Mouse (Mus musculus) liver, embryonic 15.5 days (tissue): Measurements from ENCODE around the gene Ints13. TPM values are rescaled to one million over a fixed set of nuclear protein-coding genes. Genes with fewer than 3 reads are reported as not detected.

Source experiments
- ATAC-seq: fragments of 200-750 bp; cut with Nextera tagmentation; 2 replicates; pipeline ENCODE4 v1.8.0; 2017; ENCODE audit warnings: moderate number of reproducible peaks, mild to moderate bottlenecking, moderate library complexity; ENCODE audit not compliant: insufficient read depth
- H3K27ac ChIP-seq: fragments of 300-500 bp; sonication (generic); replicated peaks from 2 replicates; pipeline ENCODE4 v1.5.1; 2015; ENCODE audit warnings: mild to moderate bottlenecking, inconsistent platforms
- H3K27me3 ChIP-seq: fragments of 300-500 bp; sonication (generic); 2 replicates; pipeline ENCODE4 v1.6.1; 2015; ENCODE audit warnings: mild to moderate bottlenecking, inconsistent platforms
- H3K36me3 ChIP-seq: fragments of 300-500 bp; sonication (generic); replicated peaks from 2 replicates; pipeline ENCODE4 v1.6.1; 2015; ENCODE audit warnings: moderate library complexity, mild to moderate bottlenecking, inconsistent platforms
- H3K4me1 ChIP-seq: fragments of 300-500 bp; sonication (generic); replicated peaks from 2 replicates; pipeline ENCODE4 v1.6.1; 2015; ENCODE audit warnings: inconsistent platforms
- H3K4me2 ChIP-seq: fragments of 300-500 bp; sonication (generic); 2 replicates; pipeline ENCODE4 v1.6.1; 2015; ENCODE audit warnings: moderate library complexity, mild to moderate bottlenecking, inconsistent platforms
- H3K4me3 ChIP-seq: fragments of 300-500 bp; sonication (generic); replicated peaks from 2 replicates; pipeline ENCODE4 v1.5.1; 2015; ENCODE audit warnings: mild to moderate bottlenecking, inconsistent platforms
- H3K9ac ChIP-seq: fragments of 300-500 bp; sonication (generic); 2 replicates; pipeline ENCODE4 v1.6.1; 2015; ENCODE audit warnings: moderate library complexity, mild to moderate bottlenecking, inconsistent platforms
- H3K9me3 ChIP-seq: fragments of 300-500 bp; sonication (generic); replicated peaks from 2 replicates; pipeline ENCODE4 v1.6.1; 2016; ENCODE audit warnings: inconsistent platforms
- WGBS: fragments of 180-500 bp; shearing (Covaris S2); methylation state at CpG from one replicate; pipeline ENCODE4 v1.1.7; 2015; ENCODE audit warnings: mixed read lengths; ENCODE audit not compliant: insufficient replicate concordance; 5-methylcytosine and 5-hydroxymethylcytosine counted together
- polyA plus RNA-seq: library from polyadenylated mRNA; unstranded; fragments of >200 nt; fragmentation: Nextera tagmentation; extraction: Ambion mirVana; gene quantifications from 2 replicates; pipeline ENCODE4 v1.2.1, GENCODE M21; 2015

Gene Ints13
- polyA plus RNA-seq, 1 experiment from 2014 or later = 29.4 TPM

DNA sequence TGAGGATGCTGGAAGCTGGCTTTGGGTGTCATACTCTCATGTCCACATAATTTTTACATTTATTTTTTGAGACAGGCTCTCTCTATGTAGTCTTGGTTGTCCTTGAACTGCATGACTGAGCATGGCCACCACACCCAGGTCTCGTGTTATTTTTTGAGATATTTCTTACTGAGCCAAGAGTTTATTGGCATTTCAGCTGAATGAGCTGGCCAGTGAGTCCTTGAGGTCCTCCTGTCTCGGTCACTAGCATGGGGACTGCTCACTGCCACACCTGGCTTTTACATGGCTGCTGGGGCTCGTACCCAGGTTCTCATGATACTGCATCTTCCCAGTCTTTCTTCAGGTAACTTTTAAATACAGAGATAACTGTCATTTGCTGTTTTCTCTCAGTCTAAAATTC is 37.2 kb downstream of the Ints13 start:
- no peaks in the 10 kb centered on the region for H3K36me3 ChIP-seq
- no peaks in the 10 kb centered on the region for H3K27me3 ChIP-seq
- no peak overlapping the region for H3K27ac ChIP-seq
- H3K4me2 ChIP-seq = no peak overlapping the region
- ATAC-seq = no peak
- H3K4me1 ChIP-seq = no peaks in the 10 kb centered on the region
- no peak overlapping the region for H3K9ac ChIP-seq
- H3K4me3 ChIP-seq = no peak overlapping the region
- WGBS = 56% methylated on average over 3 of the region's 3 CpGs
- H3K9me3 ChIP-seq = no peaks in the 10 kb centered on the region

DNA sequence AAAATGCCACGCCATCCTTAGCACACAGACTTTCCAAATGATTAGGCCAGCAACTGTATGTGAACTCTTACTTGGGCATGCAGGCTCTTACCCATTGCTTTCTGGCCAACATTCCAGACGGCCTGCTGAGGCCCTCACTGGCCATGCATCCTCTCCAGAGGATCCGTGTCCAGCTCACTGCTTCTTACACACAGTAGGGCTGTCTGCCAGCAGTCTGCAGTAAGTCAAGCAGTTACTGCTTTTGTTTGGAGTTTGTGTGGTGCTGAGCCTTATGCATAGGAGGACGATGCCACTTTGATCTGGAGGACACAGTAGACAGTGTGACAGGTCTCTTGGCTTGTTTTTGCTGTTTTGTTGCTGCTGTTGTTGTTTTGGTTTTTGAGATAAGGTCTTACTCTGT is 39.0 kb downstream of the Ints13 start:
- no peak overlapping the region for H3K27ac ChIP-seq
- H3K36me3 ChIP-seq = no peaks in the 10 kb centered on the region
- no peak for ATAC-seq
- H3K4me1 ChIP-seq = no peaks in the 10 kb centered on the region
- no peaks in the 10 kb centered on the region for H3K9me3 ChIP-seq
- no peak overlapping the region for H3K9ac ChIP-seq
- no peak overlapping the region for H3K4me3 ChIP-seq
- WGBS = 51% methylated on average over 4 of the region's 4 CpGs
- H3K27me3 ChIP-seq = no peaks in the 10 kb centered on the region
- H3K4me2 ChIP-seq = no peak overlapping the region

DNA sequence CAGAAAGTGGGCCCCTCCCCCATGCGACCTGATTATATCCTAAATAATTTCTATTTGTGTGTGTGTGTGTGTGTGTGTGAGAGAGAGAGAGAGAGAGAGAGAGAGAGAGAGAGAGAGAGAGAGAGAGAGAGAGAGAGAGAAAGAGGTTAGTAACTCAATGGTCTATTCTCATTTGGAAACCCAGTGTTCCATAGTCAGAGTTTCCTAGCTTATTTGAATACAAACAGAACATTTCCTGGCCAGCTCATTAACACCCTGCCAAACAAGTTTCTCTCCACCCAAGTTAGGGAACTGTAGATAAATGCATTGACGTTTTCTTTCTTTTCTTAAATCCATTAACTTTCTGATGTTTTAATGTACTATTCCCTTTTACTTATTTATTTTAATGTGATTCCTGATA is 39.6 kb downstream of the Ints13 start:
- no peak overlapping the region for H3K9ac ChIP-seq
- no peak for ATAC-seq
- WGBS = 38% methylated on average over 2 of the region's 2 CpGs

DNA sequence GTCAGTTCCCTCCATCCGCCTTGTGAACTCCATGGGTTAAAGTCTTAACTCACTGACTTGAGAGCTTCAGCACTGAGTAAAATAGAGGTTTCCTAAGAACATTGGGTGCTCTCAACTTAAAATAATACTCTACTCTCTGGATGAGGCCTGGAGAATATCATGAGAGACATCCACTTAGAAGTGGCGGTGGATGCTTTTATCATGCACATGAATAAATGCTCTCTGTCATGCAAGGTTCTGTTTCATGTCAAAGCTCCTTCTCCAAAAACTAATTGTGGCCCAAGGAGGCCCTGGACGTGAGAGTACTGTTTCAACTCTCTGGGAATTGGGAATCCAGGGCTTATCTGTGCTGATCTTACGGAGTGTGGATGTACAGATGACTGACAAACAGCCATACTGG is 40.5 kb downstream of the Ints13 start:
- no peak overlapping the region for H3K27ac ChIP-seq
- H3K9ac ChIP-seq = no peak overlapping the region
- no peaks in the 10 kb centered on the region for H3K27me3 ChIP-seq
- H3K4me1 ChIP-seq = no peaks in the 10 kb centered on the region
- no peak overlapping the region for H3K4me3 ChIP-seq
- no peaks in the 10 kb centered on the region for H3K36me3 ChIP-seq
- WGBS = 73% methylated on average over 4 of the region's 4 CpGs
- H3K4me2 ChIP-seq = no peak overlapping the region
- H3K9me3 ChIP-seq = no peaks in the 10 kb centered on the region
- ATAC-seq = no peak

More for the DNA sequence above, 39.6 kb downstream of the Ints13 start:
- no peaks in the 10 kb centered on the region for H3K4me1 ChIP-seq
- no peaks in the 10 kb centered on the region for H3K9me3 ChIP-seq
- no peaks in the 10 kb centered on the region for H3K36me3 ChIP-seq
- H3K27me3 ChIP-seq = no peaks in the 10 kb centered on the region
- no peak overlapping the region for H3K4me3 ChIP-seq
- no peak overlapping the region for H3K27ac ChIP-seq
- H3K4me2 ChIP-seq = no peak overlapping the region

DNA sequence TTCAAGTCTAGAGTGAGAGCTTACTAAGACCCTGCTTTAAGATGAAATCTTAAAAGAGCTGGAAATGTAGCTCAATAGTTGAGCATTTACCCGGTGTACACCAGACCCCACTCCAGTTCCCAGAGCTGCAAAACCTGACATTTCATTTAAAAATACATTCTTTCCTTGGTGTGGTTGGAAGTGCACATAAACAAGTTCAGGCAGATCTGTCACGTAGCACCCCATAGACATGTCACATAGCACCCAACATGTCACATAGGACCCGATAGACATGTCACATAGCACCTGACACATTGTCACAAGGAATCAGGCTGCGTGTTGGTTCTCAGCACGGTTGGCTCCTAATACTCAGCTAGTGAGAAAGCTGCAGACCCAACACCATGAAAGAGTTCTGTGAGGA is 42.1 kb downstream of the Ints13 start:
- no peak for ATAC-seq
- Histone ChIP-seq H3K9me3 (no peaks in the 10 kb centered on the region), H3K9ac (no peak overlapping the region), H3K4me1 (no peaks in the 10 kb centered on the region), H3K27me3 (no peaks in the 10 kb centered on the region), H3K4me3 (no peak overlapping the region), H3K4me2 (no peak overlapping the region), H3K36me3 (no peaks in the 10 kb centered on the region), H3K27ac (no peak overlapping the region)
- WGBS = 78% methylated on average over 5 of the region's 5 CpGs

DNA sequence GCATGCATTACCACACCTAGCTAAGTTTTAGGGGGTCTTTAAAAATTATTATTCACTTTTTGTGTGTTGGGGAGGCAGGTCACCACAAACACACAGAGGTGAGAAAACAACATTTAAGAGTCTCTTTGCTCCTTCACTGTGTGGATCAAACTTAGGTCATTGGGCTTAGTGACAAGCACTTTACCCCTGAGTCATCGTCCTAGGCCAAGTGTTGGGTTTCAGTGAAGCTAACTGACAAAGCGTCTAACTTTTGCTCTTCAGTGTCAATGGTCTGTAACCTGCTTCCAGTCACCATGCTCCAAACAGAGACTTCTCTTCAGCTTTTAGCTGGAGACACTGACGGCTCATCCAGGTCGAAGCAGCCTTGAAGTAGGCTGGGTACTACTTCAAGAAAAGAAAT is 44.5 kb downstream of the Ints13 start:
- Histone ChIP-seq H3K27me3 (no peaks in the 10 kb centered on the region), H3K4me3 (no peak overlapping the region), H3K9me3 (no peaks in the 10 kb centered on the region), H3K9ac (no peak overlapping the region), H3K27ac (no peak overlapping the region), H3K36me3 (no peaks in the 10 kb centered on the region), H3K4me2 (no peak overlapping the region), H3K4me1 (no peaks in the 10 kb centered on the region)
- 71% methylated on average over 4 of the region's 4 CpGs for WGBS
- ATAC-seq = no peak

DNA sequence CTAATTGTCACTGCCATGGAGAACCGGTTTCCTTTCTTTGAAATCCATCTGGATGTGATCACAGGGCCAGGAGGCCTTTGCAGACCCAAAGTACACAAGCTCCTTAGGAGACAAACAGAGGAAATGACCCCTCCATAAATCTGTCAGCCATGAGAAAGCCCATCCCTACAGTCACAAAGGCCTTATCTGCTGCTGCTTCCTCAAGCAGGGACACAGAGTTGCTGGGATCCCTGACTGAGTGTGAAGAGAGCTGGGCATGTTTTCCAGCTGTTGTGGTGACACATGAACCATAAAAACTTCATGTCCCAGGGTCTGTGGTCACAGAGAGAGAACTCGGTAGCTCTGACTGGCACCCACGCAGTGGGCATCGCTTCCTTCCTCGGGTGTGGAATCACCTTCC is 46.9 kb downstream of the Ints13 start:
- Histone ChIP-seq H3K9me3 (no peaks in the 10 kb centered on the region), H3K9ac (no peak overlapping the region), H3K27ac (no peak overlapping the region), H3K27me3 (no peaks in the 10 kb centered on the region), H3K4me3 (no peak overlapping the region), H3K4me2 (no peak overlapping the region), H3K4me1 (no peaks in the 10 kb centered on the region), H3K36me3 (no peaks in the 10 kb centered on the region)
- no peak for ATAC-seq
- WGBS = 32% methylated on average over 5 of the region's 5 CpGs

DNA sequence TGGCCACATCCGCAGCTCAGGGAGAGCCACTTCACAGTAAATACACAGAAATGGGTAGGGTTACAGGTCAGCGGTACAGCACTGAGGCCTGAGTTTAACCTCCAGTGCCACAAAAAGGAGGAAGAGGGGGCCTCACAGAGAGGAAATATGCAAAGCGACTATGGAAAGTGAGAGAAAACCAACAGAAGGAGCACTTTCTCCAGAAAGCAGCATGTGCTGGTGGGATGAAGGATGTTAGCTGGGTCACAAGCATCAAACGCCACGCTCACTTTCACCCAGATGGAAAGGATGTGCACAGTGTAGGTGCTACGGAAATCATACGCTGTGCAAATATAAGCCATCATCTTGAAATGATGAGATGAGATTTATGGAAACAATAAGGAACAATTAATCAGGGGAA is 47.3 kb downstream of the Ints13 start:
- WGBS = 34% methylated on average over 7 of the region's 7 CpGs
- ATAC-seq = no peak

DNA sequence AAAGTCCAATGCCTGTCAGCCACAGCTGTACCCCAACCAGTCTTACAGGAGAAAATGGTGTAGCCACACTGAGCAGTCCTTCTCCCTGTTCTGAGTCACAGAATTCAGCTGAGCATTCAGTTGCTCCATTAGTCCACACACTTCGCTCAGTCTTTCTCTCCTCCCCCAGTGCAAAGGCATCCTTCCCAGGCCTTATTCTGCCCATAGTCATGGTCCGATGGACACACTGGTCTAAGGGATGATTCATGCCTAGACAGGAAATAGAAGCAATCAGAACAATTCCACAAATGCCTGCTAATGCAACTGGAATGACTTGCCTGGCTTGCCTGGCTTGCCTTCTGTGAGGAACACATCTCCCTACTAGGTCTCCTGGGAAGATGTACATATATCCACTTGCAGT is 50.1 kb downstream of the Ints13 start:
- Histone ChIP-seq H3K4me3 (no peak overlapping the region), H3K27ac (no peak overlapping the region), H3K27me3 (no peaks in the 10 kb centered on the region), H3K9me3 (no peaks in the 10 kb centered on the region), H3K4me1 (no peaks in the 10 kb centered on the region), H3K9ac (no peak overlapping the region), H3K36me3 (no peaks in the 10 kb centered on the region), H3K4me2 (no peak overlapping the region)
- ATAC-seq = no peak
- 58% methylated on average over 2 of the region's 2 CpGs for WGBS

More for the DNA sequence above, 47.3 kb downstream of the Ints13 start:
- Histone ChIP-seq H3K4me3 (no peak overlapping the region), H3K36me3 (no peaks in the 10 kb centered on the region), H3K9ac (no peak overlapping the region), H3K9me3 (no peaks in the 10 kb centered on the region), H3K4me2 (no peak overlapping the region), H3K27ac (no peak overlapping the region), H3K4me1 (no peaks in the 10 kb centered on the region), H3K27me3 (no peaks in the 10 kb centered on the region)

DNA sequence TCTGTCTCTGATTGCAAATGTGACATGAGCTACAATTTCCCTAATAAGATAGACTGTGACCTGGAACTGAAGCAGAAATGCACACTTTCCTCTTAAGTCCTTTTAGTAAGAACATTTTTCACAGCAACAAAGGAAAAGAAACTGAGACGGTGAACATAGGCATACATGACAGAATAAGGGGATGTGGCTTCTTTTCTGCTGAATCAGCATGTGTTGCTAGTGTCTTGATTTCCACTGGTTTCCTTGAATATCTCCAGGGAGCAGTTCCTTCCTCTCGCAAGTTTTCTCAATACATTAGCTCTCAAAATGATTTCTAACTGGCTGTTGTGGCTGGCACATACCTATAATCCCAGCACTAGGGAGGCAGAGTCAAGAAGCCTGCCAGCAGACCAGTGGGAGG is 52.1 kb downstream of the Ints13 start:
- H3K27ac ChIP-seq = no peak overlapping the region
- H3K36me3 ChIP-seq = no peaks in the 10 kb centered on the region
- no peak overlapping the region for H3K9ac ChIP-seq
- no peak overlapping the region for H3K4me2 ChIP-seq
- H3K27me3 ChIP-seq = no peaks in the 10 kb centered on the region
- ATAC-seq = no peak
- no peaks in the 10 kb centered on the region for H3K4me1 ChIP-seq
- H3K9me3 ChIP-seq = no peaks in the 10 kb centered on the region
- WGBS = 40% methylated on average over 2 of the region's 2 CpGs
- no peak overlapping the region for H3K4me3 ChIP-seq

DNA sequence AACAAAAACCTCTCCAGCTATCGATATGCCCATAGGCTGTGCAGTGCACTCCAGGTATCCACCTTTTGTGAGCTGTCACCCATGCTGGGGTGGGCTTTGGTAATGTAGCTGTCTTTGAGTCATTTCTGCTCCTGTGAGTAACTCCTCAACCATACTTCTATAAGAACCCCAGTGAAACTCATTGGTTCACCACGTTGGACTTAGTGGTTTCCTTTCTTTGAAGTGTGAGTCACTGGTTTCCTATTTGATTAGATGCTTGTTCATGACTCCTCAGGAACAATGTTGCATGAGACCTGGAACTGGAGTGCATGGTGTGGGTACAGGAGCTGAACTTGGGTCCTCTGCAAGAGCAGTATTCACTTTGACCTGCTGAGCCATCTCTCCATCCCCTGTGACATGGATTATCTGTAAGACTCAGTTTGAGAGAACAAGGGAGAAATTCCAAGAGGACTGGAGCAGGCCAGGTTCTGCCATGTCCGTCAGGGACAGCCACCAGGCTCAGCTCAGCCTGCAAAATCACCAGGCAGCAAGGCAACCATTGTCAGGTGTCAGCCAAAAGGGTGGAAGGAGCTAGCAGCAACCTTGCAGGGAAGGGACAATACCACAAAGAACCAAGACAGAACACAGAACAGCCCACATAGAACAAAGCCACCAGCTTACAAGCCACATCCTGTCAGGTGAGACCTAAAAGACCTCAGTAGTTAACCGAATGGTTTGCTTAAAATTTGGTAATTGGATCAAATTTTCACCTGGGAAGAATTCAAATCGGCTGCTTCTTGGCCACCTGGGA is 56.0 kb downstream of the Ints13 start:
- 33% methylated on average over 5 of the region's 5 CpGs for WGBS
- Histone ChIP-seq H3K27ac (no peak overlapping the region), H3K4me2 (no peak overlapping the region), H3K4me1 (no peaks in the 10 kb centered on the region), H3K27me3 (no peaks in the 10 kb centered on the region), H3K4me3 (no peak overlapping the region), H3K9ac (no peak overlapping the region), H3K36me3 (no peaks in the 10 kb centered on the region), H3K9me3 (no peaks in the 10 kb centered on the region)
- ATAC-seq = no peak

DNA sequence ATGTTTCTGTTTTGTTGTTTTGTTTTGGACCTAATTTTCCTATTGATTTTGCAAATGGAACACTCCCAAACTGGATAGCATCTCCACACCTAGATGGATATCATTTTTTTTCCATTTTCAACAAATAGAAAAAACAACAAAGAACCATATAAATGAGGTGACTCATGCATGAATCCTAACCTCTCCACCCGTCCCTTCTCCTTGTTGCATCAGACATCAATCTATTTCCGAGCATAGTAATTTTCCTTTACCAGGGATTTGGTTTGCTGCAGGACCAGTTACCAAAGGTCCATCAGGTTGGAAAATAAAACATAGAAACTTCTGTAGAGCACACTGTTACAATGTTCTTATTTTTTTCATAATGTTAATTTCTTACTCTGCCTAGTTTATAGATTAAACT is 58.6 kb downstream of the Ints13 start:
- Histone ChIP-seq H3K27ac (no peak overlapping the region), H3K36me3 (no peaks in the 10 kb centered on the region), H3K4me2 (no peak overlapping the region), H3K27me3 (no peaks in the 10 kb centered on the region), H3K9me3 (no peaks in the 10 kb centered on the region), H3K9ac (no peak overlapping the region), H3K4me1 (no peaks in the 10 kb centered on the region), H3K4me3 (no peak overlapping the region)
- no peak for ATAC-seq
- WGBS = 56% methylated on average over 2 of the region's 2 CpGs
